Mouse (Mus musculus): ENCODE measurements around the gene Prl5a1.

The Prl5a1 gene

GRCm38 (mm10) chr13:28142184-28142583 lies at the start of gene Prl5a1:
Gene Prl5a1, plus strand, starts transcription at chr13:28142484.
- no peak for DNase-seq (ENCODE audit: low read depth, low spot score)

DNA sequence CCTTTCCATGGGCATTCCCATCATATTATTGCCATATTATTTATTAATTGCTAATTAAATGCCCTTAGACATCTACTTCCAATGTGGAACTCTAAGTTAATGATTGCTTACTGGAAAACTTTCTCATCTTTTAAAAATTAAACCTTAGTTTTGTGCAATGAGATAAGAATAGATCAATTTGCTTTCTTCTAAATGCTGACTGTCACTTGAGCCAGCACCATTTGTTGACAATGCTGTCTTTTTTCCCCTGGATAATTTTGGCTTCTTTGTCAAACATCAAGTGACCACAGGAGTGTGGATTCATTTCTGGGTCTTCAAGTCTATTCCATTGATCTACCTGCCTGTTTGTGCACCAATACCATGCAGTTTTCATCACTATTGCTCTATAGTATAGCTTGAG lies 46.1 kb upstream of the Prl5a1 start:
- DNase-seq (ENCODE audit: low read depth, low spot score) = no peak

- DNase-seq (ENCODE audit: low read depth, low spot score) = no peak
These were observed 33.7 kb upstream of the Prl5a1 start for GRCm38 (mm10) chr13:28108536-28108935.

GRCm38 (mm10) chr13:28132781-28133180 lies 9.5 kb upstream of the Prl5a1 start:
- DNase-seq (ENCODE audit: low read depth, low spot score) = no peak

- no peak for DNase-seq (ENCODE audit: low read depth, low spot score)
These were observed 6.5 kb upstream of the Prl5a1 start for GRCm38 (mm10) chr13:28135790-28136189.

All from skeletal muscle tissue, adult 2 months (tissue).